Mouse (Mus musculus) midbrain, embryonic 14.5 days (tissue): Measurements from ENCODE around the gene Gm49661. TPM values are rescaled to one million over a fixed set of nuclear protein-coding genes. Genes with fewer than 3 reads are reported as not detected.

Experiments used
- ATAC-seq: fragments of 200-750 bp; cut with Nextera tagmentation; 2 replicates; pipeline ENCODE4 v1.8.0; 2017; ENCODE audit warnings: moderate number of reproducible peaks, moderate library complexity; ENCODE audit not compliant: low FRiP score, low TSS enrichment
- DNase-seq: peaks from one replicate; pipeline ENCODE4 v3.0.0-alpha.2; 2015
- H3K27ac ChIP-seq: fragments of 300-500 bp; sonication (generic); replicated peaks from 2 replicates; pipeline ENCODE4 v1.5.1; 2014; ENCODE audit warnings: mild to moderate bottlenecking, low read depth, low read length, moderate library complexity
- H3K27me3 ChIP-seq: fragments of 300-500 bp; sonication (generic); 2 replicates; pipeline ENCODE4 v1.6.1; 2014; ENCODE audit warnings: low read length, control low read depth, mixed read lengths; ENCODE audit not compliant: control insufficient read depth, insufficient read depth
- H3K36me3 ChIP-seq: fragments of 300-500 bp; sonication (generic); 2 replicates; pipeline ENCODE4 v1.6.1; 2014; ENCODE audit warnings: low read length, control low read depth; ENCODE audit not compliant: control insufficient read depth, insufficient read depth
- H3K4me1 ChIP-seq: fragments of 300-500 bp; sonication (generic); 2 replicates; pipeline ENCODE4 v1.6.1; 2014; ENCODE audit warnings: mild to moderate bottlenecking, antibody characterized with exemption, low read length, control low read depth; ENCODE audit not compliant: control insufficient read depth, insufficient read depth
- H3K4me2 ChIP-seq: fragments of 300-500 bp; sonication (generic); 2 replicates; pipeline ENCODE4 v1.6.1; 2014; ENCODE audit warnings: mild to moderate bottlenecking, low read length, moderate library complexity
- H3K4me3 ChIP-seq: fragments of 300-500 bp; sonication (generic); replicated peaks from 2 replicates; pipeline ENCODE4 v1.5.1; 2014; ENCODE audit warnings: low read depth, low read length
- H3K9ac ChIP-seq: fragments of 300-500 bp; sonication (generic); replicated peaks from 2 replicates; pipeline ENCODE4 v1.6.1; 2014; ENCODE audit warnings: mild to moderate bottlenecking, low read length, moderate library complexity
- H3K9me3 ChIP-seq: fragments of 300-500 bp; sonication (generic); 2 replicates; pipeline ENCODE4 v1.6.1; 2016; ENCODE audit warnings: low read length, control low read depth, mixed read lengths; ENCODE audit not compliant: control insufficient read depth
- WGBS: fragments of 180-500 bp; shearing (Covaris S2); extraction: QIAGEN DNeasy Blood & Tissue Kit; methylation state at CpG from one replicate; pipeline ENCODE4 v1.1.7; 2014; 5-methylcytosine and 5-hydroxymethylcytosine counted together
- polyA plus RNA-seq: library from polyadenylated mRNA; unstranded; fragments of >200 nt; fragmentation: Nextera tagmentation; extraction: Ambion mirVana; gene quantifications from 2 replicates; pipeline ENCODE4 v1.2.1, GENCODE M21; 2014

Gm49661 gene
- polyA plus RNA-seq, 1 experiment from 2014 or later: not detected

- Histone ChIP-seq H3K9me3 (no peaks in the 10 kb centered on the region), H3K9ac (peak overlapping the region; percentile 50; the same call in 1 of the 2 replicates), H3K27me3 (0 out of 2 replicates have a peak, but pooled peaks cover 9% of the 10 kb centered on the region), H3K36me3 (no peaks in the 10 kb centered on the region), H3K4me3 (peak overlapping the region; percentile 46), H3K4me2 (peak overlapping the region; percentile 99), H3K27ac (peak overlapping the region; percentile 49; the same call in 1 of the 2 replicates), H3K4me1 (peaks cover 28% of the 10 kb centered on the region)
- ATAC-seq: no peak
- peak; percentile 49 for DNase-seq
- 35% methylated on average over 8 of the region's 8 CpGs for WGBS
Observed at GRCm38 (mm10) chr8:84986379-84986945, 17.2 kb upstream of the Gm49661 start.

DNA sequence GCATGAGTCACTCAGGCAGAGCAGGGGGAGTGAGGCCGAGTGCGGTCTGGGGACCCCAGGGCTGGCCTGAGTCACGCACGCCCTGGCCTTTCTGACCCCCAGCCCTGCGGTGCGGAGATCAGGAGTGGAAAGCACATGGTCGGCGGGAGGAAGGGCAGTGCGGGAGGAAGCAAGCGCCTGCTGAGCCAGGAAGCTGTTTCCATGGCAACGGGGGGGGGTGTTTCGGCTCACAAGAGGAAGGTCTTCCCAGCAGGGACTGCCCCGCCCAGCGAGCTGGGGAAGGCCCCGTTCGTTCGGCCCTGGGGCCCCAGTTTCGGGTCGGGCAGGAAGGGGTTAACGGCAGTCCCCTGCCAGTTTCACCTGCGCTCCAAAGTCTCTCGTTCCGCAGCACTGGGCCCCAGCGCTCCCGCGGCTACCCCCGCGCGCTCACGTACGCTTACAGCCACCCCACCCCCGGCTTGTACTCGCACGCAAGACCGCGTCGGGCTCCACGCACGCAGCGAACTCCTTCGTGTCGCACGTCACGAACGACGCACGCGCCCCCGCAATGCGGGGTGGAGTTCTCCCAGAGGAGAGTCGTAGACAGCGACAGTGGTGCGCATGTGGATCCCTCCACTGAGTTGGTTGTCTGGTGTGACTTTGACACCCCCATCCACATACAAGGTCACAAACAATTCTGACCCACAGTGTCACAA is 16.6 kb upstream of the Gm49661 start:
- Histone ChIP-seq H3K9me3 (no peaks in the 10 kb centered on the region), H3K27ac (peak overlapping the region; percentile 49), H3K9ac (peak overlapping the region; percentile 50), H3K36me3 (no peaks in the 10 kb centered on the region), H3K4me1 (peaks cover 27% of the 10 kb centered on the region), H3K4me3 (peak overlapping the region; percentile 46), H3K4me2 (peak overlapping the region; percentile 99), H3K27me3 (0 out of 2 replicates have a peak, but pooled peaks cover 9% of the 10 kb centered on the region)
- under 1% methylated on average over 53 of the region's 53 CpGs for WGBS
- peak; percentile 89 for DNase-seq
- peak; percentile 29; the same call in 1 of the 2 replicates for ATAC-seq

- Histone ChIP-seq H3K36me3 (no peaks in the 10 kb centered on the region), H3K4me1 (peaks cover 30% of the 10 kb centered on the region), H3K9ac (peak overlapping the region; percentile 50), H3K27me3 (0 out of 2 replicates have a peak, but pooled peaks cover 9% of the 10 kb centered on the region), H3K4me3 (peak overlapping the region; percentile 46), H3K9me3 (no peaks in the 10 kb centered on the region), H3K4me2 (peak overlapping the region; percentile 99), H3K27ac (peak overlapping the region; percentile 49)
- DNase-seq: no peak
- under 1% methylated on average over 23 of the region's 23 CpGs for WGBS
- no peak for ATAC-seq
Observed at GRCm38 (mm10) chr8:84985049-84985683, 15.9 kb upstream of the Gm49661 start.

DNA sequence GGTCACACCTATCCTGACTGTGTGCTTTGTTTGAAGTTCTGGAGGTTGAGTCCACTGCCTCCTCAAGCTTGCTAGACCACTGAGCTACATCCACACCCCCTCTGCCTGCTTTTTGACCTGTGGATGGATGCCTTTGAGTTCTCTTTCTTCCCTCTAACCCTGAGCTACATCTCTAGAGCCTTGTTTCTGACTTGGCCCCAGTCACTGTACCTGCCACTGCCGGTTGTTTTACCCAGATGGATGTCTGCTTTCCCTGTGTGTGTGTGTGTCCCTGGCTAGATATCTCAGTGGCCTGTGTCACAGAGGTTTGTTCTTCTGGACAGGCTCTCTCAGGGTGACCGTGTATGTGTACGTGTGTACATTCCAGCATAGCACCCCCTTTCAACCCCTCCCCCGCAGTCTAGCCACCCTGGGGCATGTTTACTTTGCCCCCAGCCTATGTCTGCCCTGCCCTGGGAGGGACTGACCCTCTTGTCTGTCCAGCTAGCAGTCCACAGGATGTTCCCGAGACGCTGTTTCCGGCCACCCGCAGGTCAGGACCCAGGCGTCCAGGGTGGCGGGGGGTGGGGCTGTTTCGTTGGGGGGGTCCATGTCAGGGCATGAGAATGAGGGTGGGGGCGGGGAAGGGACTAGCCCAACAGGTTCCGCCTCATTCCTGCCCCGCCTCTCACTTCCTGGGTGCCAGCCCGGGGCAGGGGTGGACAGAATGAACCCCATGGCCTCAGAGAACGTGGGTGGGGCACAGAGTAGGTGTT is 15.2 kb upstream of the Gm49661 start:
- WGBS: 16% methylated on average over 16 of the region's 16 CpGs
- Histone ChIP-seq H3K27me3 (0 out of 2 replicates have a peak, but pooled peaks cover 9% of the 10 kb centered on the region), H3K9ac (peak overlapping the region; percentile 50; the same call in 1 of the 2 replicates), H3K27ac (peak overlapping the region; percentile 49; the same call in 1 of the 2 replicates), H3K4me3 (no peak overlapping the region), H3K36me3 (no peaks in the 10 kb centered on the region), H3K4me2 (peak overlapping the region; percentile 99), H3K4me1 (peaks cover 34% of the 10 kb centered on the region), H3K9me3 (no peaks in the 10 kb centered on the region)
- DNase-seq (no peak), ATAC-seq (no peak)

DNA sequence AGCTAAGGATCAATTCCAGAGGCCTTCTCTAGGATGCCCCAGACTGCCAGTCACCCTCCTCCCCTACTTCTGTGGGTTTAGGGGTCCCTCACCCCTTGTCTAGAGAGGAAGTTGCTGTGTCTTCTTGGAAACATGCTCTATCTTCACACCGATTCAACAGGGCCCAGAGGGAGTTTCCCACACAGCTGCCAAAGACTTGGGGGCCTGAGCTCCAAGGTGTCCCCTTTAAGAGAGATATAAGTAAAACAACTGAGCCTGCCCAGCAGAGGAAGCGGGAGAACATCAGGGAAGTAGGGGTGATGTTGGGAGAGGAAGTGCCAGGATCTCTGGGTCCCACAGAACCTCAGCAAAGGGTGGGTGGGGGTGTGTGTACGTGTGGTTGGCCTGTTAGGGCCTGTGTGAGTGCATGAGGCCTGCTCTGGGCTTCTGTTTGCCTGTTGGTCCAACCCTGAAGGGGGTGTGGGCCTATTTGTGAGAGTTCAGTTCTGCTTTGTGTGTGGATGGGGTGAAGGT is 13.3 kb upstream of the Gm49661 start:
- H3K27me3 ChIP-seq: peaks cover 10% of the 10 kb centered on the region
- no peak overlapping the region for H3K9ac ChIP-seq
- no peak overlapping the region for H3K4me3 ChIP-seq
- no peak for DNase-seq
- H3K36me3 ChIP-seq: no peaks in the 10 kb centered on the region
- no peak for ATAC-seq
- no peak overlapping the region for H3K4me2 ChIP-seq
- no peaks in the 10 kb centered on the region for H3K9me3 ChIP-seq
- H3K27ac ChIP-seq: no peak overlapping the region
- H3K4me1 ChIP-seq: peaks cover 50% of the 10 kb centered on the region
- 61% methylated on average over 3 of the region's 3 CpGs for WGBS

DNA sequence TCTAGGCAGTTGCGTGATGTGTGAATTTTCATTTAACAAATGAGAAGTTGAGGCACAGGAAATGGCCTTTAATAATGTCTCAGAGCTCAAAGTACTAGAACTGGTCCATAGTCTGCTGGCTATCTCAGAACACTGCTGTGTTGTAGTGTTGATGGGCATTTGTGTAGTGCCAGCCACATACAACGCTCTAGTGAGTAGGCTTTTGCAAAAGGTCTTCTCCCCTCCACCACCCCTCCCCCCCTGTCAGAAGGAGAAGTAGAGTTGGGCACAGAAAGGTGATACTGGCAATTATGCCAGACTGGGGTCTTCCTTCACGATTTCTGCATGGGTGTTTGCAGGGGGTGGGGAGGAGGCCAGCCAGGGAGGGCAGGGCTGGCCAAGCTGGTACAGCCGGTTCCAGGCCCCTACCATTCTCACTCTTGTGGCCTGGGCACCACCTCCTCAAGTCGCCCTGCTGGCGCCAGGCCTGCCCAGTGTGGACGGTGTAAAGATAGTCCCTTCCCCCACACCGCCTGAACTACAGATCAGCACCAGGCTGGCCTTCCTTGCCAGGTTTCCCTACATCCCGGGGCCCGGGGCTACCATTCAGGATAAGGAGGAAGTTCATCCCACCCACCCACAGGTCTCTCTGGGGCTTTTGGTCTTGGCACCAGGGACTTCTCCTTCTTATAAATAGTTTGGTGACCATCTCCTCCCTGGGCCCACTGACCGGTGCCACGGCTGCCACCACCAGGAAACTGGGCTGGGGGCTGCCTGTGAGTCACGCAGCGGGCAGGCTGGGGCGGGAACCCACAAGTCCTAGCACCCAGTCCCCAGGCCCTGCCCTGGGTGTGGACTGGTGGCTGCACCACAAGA is 12.6 kb upstream of the Gm49661 start:
- H3K4me3 ChIP-seq: no peak overlapping the region
- H3K9me3 ChIP-seq: no peaks in the 10 kb centered on the region
- peaks cover 17% of the 10 kb centered on the region for H3K27me3 ChIP-seq
- no peak overlapping the region for H3K27ac ChIP-seq
- ATAC-seq: no peak
- DNase-seq: no peak
- H3K4me1 ChIP-seq: peaks cover 57% of the 10 kb centered on the region
- no peak overlapping the region for H3K9ac ChIP-seq
- no peak overlapping the region for H3K4me2 ChIP-seq
- WGBS: 81% methylated on average over 15 of the region's 15 CpGs
- no peaks in the 10 kb centered on the region for H3K36me3 ChIP-seq

GRCm38 (mm10) chr8:84980622-84981358 is 11.6 kb upstream of the Gm49661 start:
- Histone ChIP-seq H3K4me2 (peak overlapping the region; percentile 99; the same call in 1 of the 2 replicates), H3K27ac (0 out of 2 replicates have a peak overlapping the region, but pooled peaks have one; percentile 37), H3K4me3 (no peak overlapping the region), H3K9me3 (no peaks in the 10 kb centered on the region), H3K36me3 (no peaks in the 10 kb centered on the region), H3K9ac (no peak overlapping the region; the same call in 1 of the 2 replicates), H3K4me1 (peaks cover 67% of the 10 kb centered on the region), H3K27me3 (peaks cover 18% of the 10 kb centered on the region)
- no peak for ATAC-seq
- 31% methylated on average over 11 of the region's 11 CpGs for WGBS
- peak; percentile 78 for DNase-seq
